Mouse (Mus musculus) intestine, embryonic 16.5 days (tissue): ENCODE measurements around the gene Akap2. TPM values are rescaled to one million over a fixed set of nuclear protein-coding genes. Genes with fewer than 3 reads are reported as not detected.

Experiments
- ATAC-seq: fragments of 200-750 bp; cut with Nextera tagmentation; 2 replicates; pipeline ENCODE4 v1.8.0; 2017; ENCODE audit warnings: moderate TSS enrichment, moderate library complexity
- H3K27ac ChIP-seq: fragments of 300-500 bp; sonication (generic); 2 replicates; pipeline ENCODE4 v1.5.1; 2014; ENCODE audit warnings: mild to moderate bottlenecking, low read length
- H3K27me3 ChIP-seq: fragments of 300-500 bp; sonication (generic); replicated peaks from 2 replicates; pipeline ENCODE4 v1.6.1; 2014; ENCODE audit warnings: low read length, control low read depth, mixed read lengths; ENCODE audit not compliant: control insufficient read depth, insufficient read depth
- H3K36me3 ChIP-seq: fragments of 300-500 bp; sonication (generic); 2 replicates; pipeline ENCODE4 v1.6.1; 2014; ENCODE audit warnings: low read length, control low read depth; ENCODE audit not compliant: control insufficient read depth, insufficient read depth
- H3K4me1 ChIP-seq: fragments of 300-500 bp; sonication (generic); 2 replicates; pipeline ENCODE4 v1.6.1; 2014; ENCODE audit warnings: low read length, control low read depth, mixed read lengths; ENCODE audit not compliant: control insufficient read depth, insufficient read depth
- H3K4me2 ChIP-seq: fragments of 300-500 bp; sonication (generic); 2 replicates; pipeline ENCODE4 v1.6.1; 2014; ENCODE audit warnings: low read depth, low read length, control low read depth
- H3K4me3 ChIP-seq: fragments of 300-500 bp; sonication (generic); 2 replicates; pipeline ENCODE4 v1.5.1; 2014; ENCODE audit warnings: mild to moderate bottlenecking, low read length
- H3K9ac ChIP-seq: fragments of 300-500 bp; sonication (generic); 2 replicates; pipeline ENCODE4 v1.6.1; 2014; ENCODE audit warnings: low read depth, low read length
- H3K9me3 ChIP-seq: fragments of 300-500 bp; sonication (generic); 2 replicates; pipeline ENCODE4 v1.6.1; 2016; ENCODE audit warnings: low read length, control low read depth; ENCODE audit not compliant: control insufficient read depth
- WGBS: fragments of 180-500 bp; shearing (Covaris S2); extraction: QIAGEN DNeasy Blood & Tissue Kit; methylation state at CpG from one replicate; pipeline ENCODE4 v1.1.7; 2014; 5-methylcytosine and 5-hydroxymethylcytosine counted together
- polyA plus RNA-seq: library from polyadenylated mRNA; unstranded; fragments of >200 nt; fragmentation: Nextera tagmentation; extraction: Ambion mirVana; gene quantifications from 2 replicates; pipeline ENCODE4 v1.2.1, GENCODE M21; 2015

Akap2 gene
- polyA plus RNA-seq, 1 experiment from 2014 or later, result 20.3 TPM

DNA sequence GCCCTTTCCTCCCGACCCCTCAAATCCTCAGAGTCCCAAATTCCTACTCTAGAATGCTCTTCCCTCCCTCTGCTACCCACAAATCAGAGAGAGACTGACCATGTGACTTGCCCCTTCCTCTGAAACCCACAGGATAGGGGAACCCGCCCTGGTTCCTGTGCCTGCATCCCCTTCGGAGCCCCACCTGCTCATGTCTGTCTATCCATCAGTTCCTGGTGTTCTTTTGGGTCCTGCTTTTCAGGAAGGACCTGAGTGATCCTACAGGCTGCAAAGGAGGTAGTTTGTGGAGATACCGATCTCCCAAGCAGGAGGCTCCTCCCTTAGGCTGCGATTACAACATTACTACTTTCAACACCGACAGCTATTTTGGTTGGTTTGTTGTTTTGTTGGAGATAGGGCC, 191.4 kb downstream of the Akap2 start:
- no peaks in the 10 kb centered on the region for H3K36me3 ChIP-seq
- H3K27ac ChIP-seq, result no peak overlapping the region
- H3K9ac ChIP-seq, result no peak overlapping the region
- no peak overlapping the region for H3K4me3 ChIP-seq
- 0 out of 2 replicates have a peak, but pooled peaks cover 2% of the 10 kb centered on the region for H3K4me1 ChIP-seq
- H3K4me2 ChIP-seq, result no peak overlapping the region
- no peaks in the 10 kb centered on the region for H3K27me3 ChIP-seq
- ATAC-seq, result no peak
- WGBS, result 61% methylated on average over 6 of the region's 6 CpGs
- H3K9me3 ChIP-seq, result no peaks in the 10 kb centered on the region

DNA sequence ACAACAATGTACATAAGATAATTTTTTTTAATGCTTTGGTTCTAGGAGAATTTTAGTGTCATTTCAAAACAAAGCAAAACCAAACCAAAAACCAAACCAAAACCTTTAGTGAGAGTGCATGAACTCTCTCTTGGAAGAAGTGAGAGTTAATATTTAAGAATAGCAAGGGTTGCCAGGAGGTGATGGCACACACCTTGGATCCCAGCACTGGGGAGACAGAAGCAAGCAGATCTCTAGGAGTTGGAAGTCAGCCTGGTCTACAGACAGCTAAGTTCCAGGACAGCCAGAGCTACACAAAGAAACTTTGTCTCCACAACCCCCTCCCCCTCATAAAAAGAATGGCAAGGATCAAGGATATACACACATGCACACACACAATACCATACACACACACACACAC, 195.6 kb downstream of the Akap2 start:
- Histone ChIP-seq H3K27me3 (no peaks in the 10 kb centered on the region), H3K4me1 (peaks cover 6% of the 10 kb centered on the region; the same call in 1 of the 2 replicates), H3K9ac (no peak overlapping the region), H3K4me2 (peak overlapping the region; percentile 40), H3K36me3 (no peaks in the 10 kb centered on the region), H3K9me3 (no peaks in the 10 kb centered on the region), H3K27ac (no peak overlapping the region), H3K4me3 (peak overlapping the region; percentile 51; the same call in 1 of the 2 replicates)
- no peak for ATAC-seq

DNA sequence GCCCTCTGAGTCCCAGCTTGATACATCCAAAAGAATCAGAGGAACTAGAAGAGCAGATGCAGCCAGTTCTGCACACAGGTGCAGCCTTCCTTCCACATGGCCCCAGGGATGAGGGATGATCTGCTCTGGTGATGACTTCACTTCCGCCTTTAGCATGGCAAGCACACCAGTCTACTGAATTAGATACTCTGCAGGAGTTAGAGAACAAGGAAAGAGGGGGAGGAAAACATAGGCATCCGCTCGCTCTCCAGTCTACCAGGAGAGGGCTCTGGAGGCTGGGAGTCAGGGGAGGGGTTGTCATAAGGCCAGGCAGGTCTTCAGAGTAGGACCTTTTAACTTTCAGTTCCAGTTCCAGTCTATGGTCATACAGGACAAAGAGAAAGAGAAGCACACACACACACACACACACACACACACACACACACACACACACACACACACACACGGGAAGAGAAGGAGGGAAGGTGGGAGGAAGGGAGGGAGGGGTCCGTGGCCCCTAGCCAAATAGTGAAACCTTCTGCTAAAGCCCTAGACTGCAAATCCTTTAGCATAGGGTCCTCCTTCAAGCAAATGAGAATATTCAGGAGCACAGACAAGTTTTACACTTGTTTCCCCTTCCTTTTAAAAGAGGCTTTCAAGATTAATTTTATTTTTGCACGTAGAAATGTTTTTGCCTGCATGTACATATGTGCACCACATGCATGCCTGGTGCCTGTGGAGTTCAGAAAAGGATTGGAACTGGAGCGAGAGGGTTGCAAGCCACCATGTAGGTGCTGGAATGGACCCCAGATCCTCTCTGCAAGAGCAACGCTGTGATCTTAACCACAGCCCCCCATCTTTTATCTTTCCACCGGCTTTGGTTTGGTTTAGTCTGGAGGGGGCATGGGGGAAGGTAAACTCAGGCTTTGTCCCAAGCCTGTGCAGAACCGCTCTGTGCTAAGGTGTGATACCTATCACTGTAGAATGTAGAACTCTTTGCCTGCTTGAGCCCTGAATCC, 197.0 kb downstream of the Akap2 start:
- Histone ChIP-seq H3K4me1 (peaks cover 12% of the 10 kb centered on the region; the same call in 1 of the 2 replicates), H3K4me3 (peak overlapping the region; percentile 51), H3K27ac (peak overlapping the region; percentile 87), H3K9me3 (no peaks in the 10 kb centered on the region), H3K36me3 (no peaks in the 10 kb centered on the region), H3K27me3 (no peaks in the 10 kb centered on the region), H3K4me2 (peak overlapping the region; percentile 40), H3K9ac (peak overlapping the region; percentile 63)
- 51% methylated on average over 10 of the region's 10 CpGs for WGBS
- peak; percentile 49 for ATAC-seq

DNA sequence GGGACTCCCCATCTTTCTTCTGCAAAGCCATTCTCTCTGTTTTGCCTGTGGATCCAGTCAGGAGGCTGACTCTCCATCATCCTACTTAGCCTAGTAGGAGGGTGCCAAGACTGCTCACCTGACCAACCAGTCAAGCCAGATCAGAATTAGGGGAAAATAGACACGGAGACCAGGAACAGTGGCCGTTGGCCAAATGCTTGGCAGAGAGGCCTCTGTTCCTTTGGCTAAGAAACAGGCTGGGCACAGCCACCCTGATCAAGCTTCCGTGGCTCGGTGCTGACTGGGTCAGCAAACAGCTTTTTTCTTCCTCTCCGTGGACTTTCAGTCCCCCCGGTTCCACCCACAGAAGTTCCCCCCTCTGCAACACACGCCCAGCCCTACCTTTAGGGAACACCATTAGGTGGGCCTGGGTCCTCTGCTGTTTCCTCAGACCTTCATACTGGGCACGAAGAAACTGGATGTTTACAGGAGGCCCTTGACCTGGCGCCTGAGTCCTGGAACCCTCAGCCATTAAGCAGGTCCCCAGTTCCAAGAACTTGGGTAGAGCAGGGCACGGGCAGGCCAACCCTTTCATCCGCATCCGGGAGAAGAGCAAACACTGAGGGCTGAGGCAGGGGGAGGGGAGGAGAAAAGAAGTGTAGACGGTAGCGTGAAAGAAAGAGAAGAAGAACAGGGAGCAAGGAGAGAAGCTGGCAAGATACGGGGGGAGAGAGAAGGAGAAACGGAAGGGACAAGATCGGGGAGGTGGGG, 197.9 kb downstream of the Akap2 start:
- H3K4me3 ChIP-seq, result peak overlapping the region; percentile 51
- ATAC-seq, result peak; percentile 54
- H3K4me2 ChIP-seq, result peak overlapping the region; percentile 40
- H3K9me3 ChIP-seq, result no peaks in the 10 kb centered on the region
- peaks cover 12% of the 10 kb centered on the region; the same call in 1 of the 2 replicates for H3K4me1 ChIP-seq
- 27% methylated on average over 17 of the region's 17 CpGs for WGBS
- H3K27ac ChIP-seq, result peak overlapping the region; percentile 87
- no peaks in the 10 kb centered on the region for H3K36me3 ChIP-seq
- H3K9ac ChIP-seq, result peak overlapping the region; percentile 63
- H3K27me3 ChIP-seq, result no peaks in the 10 kb centered on the region

DNA sequence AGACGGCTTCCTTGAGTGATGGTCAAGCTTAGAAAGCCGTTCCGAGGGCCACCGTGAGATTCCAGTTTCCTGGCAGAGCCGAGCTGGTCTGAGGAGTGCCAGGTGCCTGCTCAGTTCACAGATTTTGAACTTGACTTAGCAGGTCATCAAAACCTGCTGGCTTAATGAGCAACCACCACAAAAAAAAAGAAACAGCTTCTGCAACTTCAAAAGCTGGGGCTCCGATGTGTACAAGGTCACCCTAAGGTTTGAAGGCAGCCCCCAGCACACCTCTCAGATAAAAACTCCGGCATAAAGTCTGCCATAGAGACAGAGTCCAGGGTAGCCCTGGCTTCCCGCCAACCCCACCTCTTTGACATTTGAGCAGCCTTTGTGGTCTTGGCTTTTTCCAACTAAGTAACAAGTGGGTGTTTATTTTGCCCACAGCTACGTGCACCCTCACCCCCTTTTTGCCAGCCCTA, 198.8 kb downstream of the Akap2 start, which contains the start of gene D630039A03Rik:
Gene D630039A03Rik (minus strand): TSS at position 97 of the 461 bp plus-strand sequence.
- Histone ChIP-seq H3K27me3 (no peaks in the 10 kb centered on the region), H3K9me3 (no peaks in the 10 kb centered on the region), H3K4me1 (peaks cover 12% of the 10 kb centered on the region; the same call in 1 of the 2 replicates), H3K4me3 (peak within 1 kb of the TSS; percentile 51), H3K27ac (peak within 1 kb of the TSS; percentile 87), H3K9ac (peak within 1 kb of the TSS; percentile 63), H3K36me3 (no peaks in the 10 kb centered on the region), H3K4me2 (peak within 1 kb of the TSS; percentile 40)
- peak; percentile 86 for ATAC-seq
- WGBS, result 14% methylated on average over 9 of the region's 9 CpGs

DNA sequence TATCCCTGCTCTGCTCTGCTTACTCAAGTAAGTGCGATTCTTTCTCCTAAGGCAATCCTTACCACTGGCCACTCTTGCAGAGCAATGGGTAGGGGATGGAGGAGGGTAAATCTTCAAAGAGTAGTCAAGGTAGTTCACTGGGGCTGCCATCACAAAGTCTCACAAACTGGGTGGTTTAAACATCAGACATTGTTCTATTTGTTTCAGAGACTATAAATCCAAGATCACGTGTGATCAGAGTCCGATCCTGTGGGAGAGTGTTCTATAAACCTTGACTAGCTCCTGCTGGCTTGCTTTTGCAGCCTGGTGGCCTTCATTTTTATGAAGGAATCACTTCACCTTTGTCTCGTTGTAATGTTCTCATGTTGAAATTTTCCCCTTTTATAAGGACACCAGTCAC, 199.3 kb downstream of the Akap2 start:
- no peaks in the 10 kb centered on the region for H3K9me3 ChIP-seq
- H3K9ac ChIP-seq, result 0 out of 2 replicates have a peak overlapping the region, but pooled peaks have one; percentile 20
- peak; percentile 43 for ATAC-seq
- H3K4me1 ChIP-seq, result peaks cover 12% of the 10 kb centered on the region; the same call in 1 of the 2 replicates
- H3K4me3 ChIP-seq, result peak overlapping the region; percentile 51; the same call in 1 of the 2 replicates
- H3K27me3 ChIP-seq, result no peaks in the 10 kb centered on the region
- WGBS, result 45% methylated on average over 4 of the region's 4 CpGs
- H3K27ac ChIP-seq, result peak overlapping the region; percentile 87
- no peaks in the 10 kb centered on the region for H3K36me3 ChIP-seq
- H3K4me2 ChIP-seq, result peak overlapping the region; percentile 40

DNA sequence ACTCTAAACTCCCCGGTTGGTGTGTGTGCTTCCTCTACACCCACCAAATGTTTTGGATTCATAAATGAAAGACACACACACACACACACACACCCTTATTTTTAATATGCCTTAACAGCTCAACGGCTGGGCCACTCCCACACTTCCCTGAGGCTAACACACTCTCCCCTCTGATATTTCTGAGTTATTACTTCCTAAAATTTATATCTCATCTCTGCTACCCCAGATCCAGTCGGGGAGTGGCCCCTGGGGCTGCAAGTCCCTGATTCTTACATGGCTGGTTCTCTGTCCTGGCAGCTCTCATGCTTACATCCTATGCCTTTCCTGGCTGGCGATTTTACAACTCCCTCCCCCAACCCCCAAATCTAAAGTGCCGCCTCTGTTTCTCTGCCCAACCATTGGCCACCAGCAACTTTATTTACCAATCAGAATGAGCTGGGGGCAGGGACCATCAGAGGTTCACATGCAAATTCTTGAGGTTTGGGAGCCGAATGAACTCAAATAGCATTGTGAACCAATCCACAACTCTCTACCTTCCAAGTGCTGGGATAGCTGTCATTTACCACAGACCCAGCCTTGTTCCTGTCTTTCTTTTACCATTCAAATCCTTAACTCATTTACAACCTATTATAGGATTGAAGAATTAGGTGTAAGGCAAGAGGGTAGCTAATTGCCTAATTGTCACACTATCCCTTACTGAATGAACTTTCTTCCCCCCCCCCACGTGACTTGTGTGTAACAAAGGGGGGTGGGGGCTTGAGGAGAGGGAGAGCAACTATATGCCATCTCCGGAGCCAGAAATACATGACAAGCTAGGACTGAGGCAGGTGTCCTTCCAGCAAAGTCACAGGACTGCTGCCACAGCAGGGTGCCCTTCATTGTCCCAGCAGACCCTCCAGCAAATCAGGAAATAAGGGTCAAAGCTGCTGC, 202.3 kb downstream of the Akap2 start:
- Histone ChIP-seq H3K36me3 (no peaks in the 10 kb centered on the region), H3K27ac (no peak overlapping the region), H3K9ac (no peak overlapping the region), H3K4me1 (peaks cover 16% of the 10 kb centered on the region; the same call in 1 of the 2 replicates), H3K4me3 (no peak overlapping the region), H3K27me3 (no peaks in the 10 kb centered on the region), H3K4me2 (no peak overlapping the region), H3K9me3 (no peaks in the 10 kb centered on the region)
- 30% methylated on average over 8 of the region's 8 CpGs for WGBS
- no peak for ATAC-seq

DNA sequence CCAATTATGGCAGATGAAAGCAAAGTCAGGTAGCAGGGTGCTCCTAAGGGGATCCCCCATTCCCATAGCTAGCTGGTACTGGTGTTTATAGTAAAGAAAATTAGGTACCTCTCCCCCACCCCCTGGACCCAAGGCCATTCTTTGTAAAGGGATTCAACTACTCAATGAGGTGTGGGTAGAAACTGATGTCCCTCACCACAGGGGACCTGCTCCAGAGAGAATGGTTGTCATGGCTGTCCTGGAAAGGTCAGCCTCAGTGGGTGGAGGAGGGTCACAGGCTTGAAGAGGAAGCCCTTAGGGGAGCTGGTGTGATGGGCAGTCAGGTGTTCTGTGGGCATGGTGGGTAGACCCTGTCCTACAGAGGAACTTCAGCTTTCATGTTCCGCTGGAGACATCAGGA, 203.1 kb downstream of the Akap2 start:
- ATAC-seq, result no peak
- Histone ChIP-seq H3K4me2 (no peak overlapping the region), H3K27ac (no peak overlapping the region), H3K4me3 (no peak overlapping the region), H3K27me3 (no peaks in the 10 kb centered on the region), H3K4me1 (peaks cover 15% of the 10 kb centered on the region; the same call in 1 of the 2 replicates), H3K9me3 (no peaks in the 10 kb centered on the region), H3K36me3 (no peaks in the 10 kb centered on the region), H3K9ac (no peak overlapping the region)
- 97% methylated on average over 1 of the region's 1 CpGs for WGBS
